Mouse (Mus musculus): Measurements from ENCODE around the gene Hmg20b.

Gene Hmg20b

GRCm38 (mm10) chr10:81326858-81327257 lies 23.4 kb downstream of the Hmg20b start:
- no peak for DNase-seq (ENCODE audit: low read depth, low spot score)

- no peak for DNase-seq (ENCODE audit: low read depth, low spot score)
These were observed 24.5 kb downstream of the Hmg20b start for GRCm38 (mm10) chr10:81325781-81326180.

DNA sequence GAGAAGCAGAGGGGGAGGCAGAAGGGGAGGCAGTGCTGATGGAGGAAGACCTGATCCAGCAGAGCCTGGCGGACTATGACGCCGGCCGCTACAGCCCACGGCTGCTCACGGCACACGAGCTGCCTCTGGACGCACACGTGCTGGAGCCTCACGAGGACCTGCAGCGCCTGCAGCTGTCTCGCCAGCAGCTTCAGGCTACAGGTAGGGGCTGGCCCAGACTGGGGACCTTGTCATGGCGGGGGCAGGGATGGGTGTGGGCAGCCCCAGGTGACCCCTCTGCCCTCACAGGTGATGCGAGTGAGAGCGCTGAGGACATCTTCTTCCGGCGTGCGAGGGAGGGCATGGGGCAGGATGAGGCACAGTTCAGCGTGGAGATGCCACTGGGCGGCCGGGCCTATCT lies 25.1 kb downstream of the Hmg20b start:
- DNase-seq (ENCODE audit: low read depth, low spot score): no peak

DNA sequence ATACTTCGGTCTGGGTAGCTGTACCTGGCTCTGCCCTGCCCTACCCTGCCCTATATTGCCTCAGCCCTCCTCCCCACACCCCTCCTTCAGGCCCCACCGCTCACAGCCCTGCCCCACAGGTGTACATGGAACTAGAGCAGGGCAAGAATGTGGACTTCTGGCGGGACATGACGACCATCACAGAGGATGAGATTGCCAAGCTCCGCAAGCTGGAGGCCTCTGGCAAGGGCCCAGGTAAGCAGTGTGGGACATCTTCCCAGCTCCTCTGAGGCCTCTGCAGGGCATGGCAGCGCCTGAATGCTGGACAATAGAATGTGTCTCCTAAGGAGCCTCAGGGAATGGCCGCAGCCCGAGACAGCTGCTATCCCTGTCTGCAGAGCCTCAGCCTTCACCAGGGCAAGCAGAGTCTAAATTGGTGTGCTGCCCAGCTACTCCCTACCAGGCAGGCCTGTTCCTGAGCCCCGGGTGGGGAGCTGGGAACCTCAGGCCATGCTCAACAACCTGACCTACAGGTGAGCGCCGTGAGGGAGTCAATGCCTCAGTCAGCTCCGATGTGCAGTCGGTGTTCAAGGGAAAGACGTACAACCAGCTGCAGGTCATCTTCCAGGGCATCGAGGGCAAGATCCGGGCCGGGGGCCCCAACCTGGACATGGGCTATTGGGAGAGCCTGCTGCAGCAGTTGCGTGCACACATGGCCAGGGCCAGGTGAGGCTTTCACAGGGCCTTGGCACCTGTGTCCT lies 26.3 kb downstream of the Hmg20b start:
- DNase-seq (ENCODE audit: low read depth, low spot score): no peak

- no peak for DNase-seq (ENCODE audit: low read depth, low spot score)
These were observed 27.0 kb downstream of the Hmg20b start for GRCm38 (mm10) chr10:81323141-81323775.

DNA sequence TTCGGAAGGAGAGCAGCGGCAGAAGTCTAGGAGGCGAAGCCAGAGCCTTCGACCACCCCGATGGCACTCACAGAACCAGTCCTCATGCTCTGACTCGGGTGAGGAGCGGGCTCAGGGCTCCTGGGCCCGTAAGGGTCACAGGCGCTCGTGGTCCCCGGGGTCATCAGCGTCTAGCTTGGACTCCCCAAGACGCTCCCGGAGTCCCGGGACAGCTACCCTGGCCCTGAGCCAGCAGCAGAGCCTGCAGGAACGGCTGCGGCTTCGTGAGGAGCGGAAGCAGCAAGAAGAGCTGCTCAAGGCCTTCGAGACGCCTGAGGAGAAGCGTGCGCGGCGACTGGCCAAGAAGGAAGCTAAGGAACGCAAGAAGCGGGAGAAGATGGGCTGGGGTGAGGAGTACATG lies 27.8 kb downstream of the Hmg20b start:
- no peak for DNase-seq (ENCODE audit: low read depth, low spot score)

DNA sequence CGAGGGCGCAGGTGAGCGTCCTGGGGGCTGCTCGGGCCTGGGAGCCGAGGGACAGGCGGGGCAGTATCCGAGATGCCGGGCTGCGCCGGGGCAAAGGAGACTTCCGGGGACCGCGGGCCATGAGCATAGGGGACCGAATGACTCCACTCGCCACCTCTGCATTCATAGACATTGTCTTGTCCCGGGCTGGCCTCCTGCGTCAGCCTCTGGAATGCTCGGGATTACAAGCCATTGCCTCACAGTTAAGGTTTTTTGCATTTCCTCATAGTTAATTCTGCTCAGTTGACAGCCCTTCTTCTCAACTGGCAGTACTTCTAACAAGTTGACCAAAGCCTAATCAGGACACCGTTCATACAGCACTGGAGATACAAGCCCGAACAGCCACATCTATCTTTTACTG lies 28.8 kb downstream of the Hmg20b start:
- no peak for DNase-seq (ENCODE audit: low read depth, low spot score)

GRCm38 (mm10) chr10:81320550-81321347 lies 29.5 kb downstream of the Hmg20b start, which contains the start of gene Cactin:
Gene Cactin (plus strand): TSS chr10:81321103.
- peak; percentile 100 for DNase-seq (ENCODE audit: low read depth, low spot score)

- DNase-seq (ENCODE audit: low read depth, low spot score): peak; percentile 99
These were observed 30.3 kb downstream of the Hmg20b start for GRCm38 (mm10) chr10:81319741-81320549.

- no peak for DNase-seq (ENCODE audit: low read depth, low spot score)
These were observed 31.0 kb downstream of the Hmg20b start for GRCm38 (mm10) chr10:81319330-81319699.

DNA sequence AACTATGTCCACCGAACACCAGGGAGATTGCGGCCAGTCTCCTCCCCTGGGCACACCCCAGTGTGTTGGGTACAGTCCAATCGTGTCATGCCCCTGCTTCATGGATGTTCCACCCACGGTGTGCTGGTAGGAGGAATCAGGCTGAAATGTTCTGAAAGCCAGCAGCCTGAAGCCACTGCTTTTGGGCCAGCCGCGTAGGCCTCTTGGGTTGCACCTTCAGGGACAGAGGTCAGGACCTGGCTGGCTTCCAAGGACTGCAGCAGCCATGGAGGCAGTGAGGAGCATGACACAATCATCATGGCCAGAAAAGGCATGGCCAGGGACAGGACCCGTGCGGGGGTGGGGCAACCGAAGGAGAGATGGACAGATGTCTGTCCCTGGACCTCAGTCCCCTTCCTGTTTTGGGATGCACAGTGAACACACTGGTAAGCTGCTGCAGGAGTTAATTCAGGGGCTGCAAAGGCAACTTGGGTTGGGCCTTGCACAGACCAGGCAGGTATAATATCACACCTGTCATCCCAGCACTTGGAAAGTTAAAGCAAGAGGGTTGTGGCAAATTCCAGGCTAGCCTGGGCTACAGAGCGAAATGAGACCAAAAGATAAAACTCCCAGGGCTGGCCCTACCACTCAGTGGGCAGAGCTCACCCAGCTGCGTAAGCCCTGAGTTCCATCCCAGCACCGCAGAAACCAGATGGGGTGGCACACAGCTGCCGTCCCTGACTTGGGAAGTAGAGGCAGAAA lies 31.5 kb downstream of the Hmg20b start:
- no peak for DNase-seq (ENCODE audit: low read depth, low spot score)

GRCm38 (mm10) chr10:81317273-81317672 lies 33.0 kb downstream of the Hmg20b start:
- DNase-seq (ENCODE audit: low read depth, low spot score): peak; percentile 83

- DNase-seq (ENCODE audit: low read depth, low spot score): no peak
These were observed 33.8 kb downstream of the Hmg20b start for GRCm38 (mm10) chr10:81316338-81317060.

- DNase-seq (ENCODE audit: low read depth, low spot score): no peak
These were observed 34.7 kb downstream of the Hmg20b start for GRCm38 (mm10) chr10:81315587-81315986.

DNA sequence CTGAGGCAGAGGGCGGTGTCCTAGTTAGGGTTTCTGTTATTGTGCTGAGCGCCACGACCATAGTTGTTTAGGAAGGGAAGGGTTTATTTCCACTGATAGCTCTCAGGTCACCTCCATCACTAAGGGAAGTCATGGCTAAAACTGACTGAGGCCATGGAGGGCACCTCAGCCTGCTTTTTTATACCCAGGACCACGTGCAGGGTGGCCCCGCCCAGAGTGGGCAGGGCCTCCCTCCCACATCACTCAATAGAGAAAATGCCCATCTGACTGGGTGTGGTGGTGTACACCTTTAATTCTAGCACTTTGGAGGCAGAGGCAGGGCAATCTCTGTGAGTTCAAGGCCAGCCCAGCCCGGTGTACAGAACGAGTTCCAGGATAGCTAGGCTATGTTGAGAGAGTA lies 36.1 kb downstream of the Hmg20b start:
- no peak for DNase-seq (ENCODE audit: low read depth, low spot score)

DNA sequence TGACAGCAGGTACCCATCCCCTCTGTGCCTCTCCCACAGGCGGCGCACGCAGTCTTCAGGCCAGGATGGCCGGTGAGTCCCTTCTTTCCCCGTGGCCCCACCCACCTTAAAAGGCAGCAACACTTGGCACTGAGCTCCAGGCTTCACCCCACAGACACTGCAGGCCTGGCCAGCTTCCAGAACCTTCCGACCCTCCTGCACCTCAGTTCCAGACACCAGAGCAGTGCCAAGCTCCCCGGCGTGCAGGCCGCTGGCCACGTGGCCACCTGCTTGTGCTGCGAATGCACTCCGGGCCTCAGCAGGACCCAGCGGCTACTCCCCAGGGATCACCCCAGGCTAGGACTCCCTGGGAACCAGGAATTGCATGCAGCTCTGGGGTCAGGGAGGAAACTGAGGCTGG lies 36.7 kb downstream of the Hmg20b start:
- DNase-seq (ENCODE audit: low read depth, low spot score): no peak

DNA sequence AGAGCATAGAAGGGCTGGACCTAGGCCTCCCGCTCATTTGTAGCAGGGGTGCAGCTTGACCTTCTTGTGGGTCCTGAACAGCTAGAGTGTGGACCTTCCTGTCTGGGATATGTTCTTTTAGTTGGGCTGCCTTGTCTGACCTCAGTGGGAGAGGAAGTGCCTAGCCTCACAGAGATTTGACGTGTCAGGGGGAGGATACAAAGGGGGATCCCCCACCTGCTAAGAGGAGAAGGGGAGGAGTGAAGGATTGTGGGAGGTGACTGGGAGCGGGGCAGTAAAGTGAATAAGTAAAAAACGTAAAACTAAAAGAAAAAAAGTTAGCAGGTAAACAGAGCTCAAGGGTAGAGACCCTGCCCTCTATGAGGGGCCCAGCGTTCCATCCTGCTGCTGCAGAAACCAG lies 40.7 kb downstream of the Hmg20b start:
- no peak for DNase-seq (ENCODE audit: low read depth, low spot score)

GRCm38 (mm10) chr10:81306837-81307682 lies 43.2 kb downstream of the Hmg20b start:
- DNase-seq (ENCODE audit: low read depth, low spot score): no peak

DNA sequence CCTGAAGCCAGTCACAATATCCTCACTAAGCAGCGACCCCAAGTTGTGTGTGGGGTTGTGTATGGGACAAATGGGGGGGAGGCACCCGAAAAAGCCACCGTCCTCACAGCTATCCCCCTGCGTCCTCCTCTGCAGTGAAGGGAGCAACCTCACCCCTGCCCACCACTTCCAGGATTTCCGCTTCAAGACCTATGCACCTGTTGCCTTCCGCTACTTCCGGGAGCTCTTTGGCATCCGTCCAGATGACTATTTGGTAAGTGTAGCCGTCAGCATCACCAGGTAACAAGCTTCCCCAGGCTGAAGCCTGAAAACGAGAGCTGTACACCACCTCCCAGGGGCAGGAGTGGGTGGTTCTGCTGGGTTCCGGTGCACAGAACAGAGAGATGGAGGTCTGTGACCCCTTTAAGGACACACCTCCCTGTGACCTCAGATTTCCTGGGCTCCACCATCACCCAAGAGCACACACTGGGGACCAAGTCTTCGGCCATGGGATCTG lies 44.1 kb downstream of the Hmg20b start:
- DNase-seq (ENCODE audit: low read depth, low spot score): no peak
